Mouse (Mus musculus) cortical plate, adult 2 months (tissue): ENCODE results near the gene Sept14.

Source experiments
- CTCF ChIP-seq: fragments of 200-500 bp; IDR thresholded peaks from 2 replicates; pipeline ENCODE4 v1.5.1; 2011; ENCODE audit warnings: mild to moderate bottlenecking, control low read depth, low read length; ENCODE audit not compliant: insufficient read depth; ENCODE audit errors: extremely low read depth
- POLR2A ChIP-seq: fragments of 200-500 bp; IDR thresholded peaks from 2 replicates; pipeline ENCODE4 v1.6.1; 2011; ENCODE audit warnings: mild to moderate bottlenecking, low read length, control low read depth; ENCODE audit not compliant: insufficient read depth; ENCODE audit errors: extremely low read depth

- TF ChIP-seq POLR2A (no peak), CTCF (no peak)
Observed at GRCm38 (mm10) chr5:129708412-129708811, at the start of gene Sept14.
